Mouse (Mus musculus) embryonic facial prominence, embryonic 15.5 days (tissue): Measurements from ENCODE around the gene Ubl3. TPM values are rescaled to one million over a fixed set of nuclear protein-coding genes. Genes with fewer than 3 reads are reported as not detected.

ENCODE experiments used
- ATAC-seq: fragments of 200-750 bp; cut with Nextera tagmentation; 2 replicates; pipeline ENCODE4 v1.8.0; 2017; ENCODE audit warnings: low read depth, moderate TSS enrichment; ENCODE audit not compliant: insufficient number of reproducible peaks, low FRiP score, low TSS enrichment
- H3K27ac ChIP-seq: fragments of 300-500 bp; sonication (generic); replicated peaks from 2 replicates; pipeline ENCODE4 v1.5.1; 2015; ENCODE audit warnings: mild to moderate bottlenecking, inconsistent platforms
- H3K27me3 ChIP-seq: fragments of 300-500 bp; sonication (generic); 2 replicates; pipeline ENCODE4 v1.6.1; 2015; ENCODE audit warnings: inconsistent platforms
- H3K36me3 ChIP-seq: fragments of 300-500 bp; sonication (generic); 2 replicates; pipeline ENCODE4 v1.6.1; 2015; ENCODE audit warnings: mild to moderate bottlenecking, inconsistent platforms
- H3K4me1 ChIP-seq: fragments of 300-500 bp; sonication (generic); 2 replicates; pipeline ENCODE4 v1.6.1; 2015; ENCODE audit warnings: inconsistent platforms
- H3K4me2 ChIP-seq: fragments of 300-500 bp; sonication (generic); replicated peaks from 2 replicates; pipeline ENCODE4 v1.6.1; 2015; ENCODE audit warnings: mild to moderate bottlenecking, inconsistent platforms
- H3K4me3 ChIP-seq: fragments of 300-500 bp; sonication (generic); replicated peaks from 2 replicates; pipeline ENCODE4 v1.5.1; 2015; ENCODE audit warnings: mild to moderate bottlenecking, inconsistent platforms
- H3K9ac ChIP-seq: fragments of 300-500 bp; sonication (generic); 2 replicates; pipeline ENCODE4 v1.6.1; 2015; ENCODE audit warnings: inconsistent platforms
- H3K9me3 ChIP-seq: fragments of 300-500 bp; sonication (generic); replicated peaks from 2 replicates; pipeline ENCODE4 v1.6.1; 2016; ENCODE audit warnings: inconsistent platforms
- WGBS: fragments of 180-500 bp; shearing (Covaris S2); methylation state at CpG from one replicate; pipeline ENCODE4 v1.1.7; 2015; 5-methylcytosine and 5-hydroxymethylcytosine counted together
- polyA plus RNA-seq: library from polyadenylated mRNA; unstranded; fragments of >200 nt; fragmentation: Nextera tagmentation; extraction: Ambion mirVana; gene quantifications from 2 replicates; pipeline ENCODE4 v1.2.1, GENCODE M21; 2015

The Ubl3 gene
- polyA plus RNA-seq, 1 experiment from 2014 or later = 74.7 TPM

GRCm38 (mm10) chr5:148523202-148523971 is 29.2 kb downstream of the Ubl3 start:
- WGBS = 75% methylated on average over 5 of the region's 5 CpGs
- Histone ChIP-seq H3K4me1 (peaks cover 3% of the 10 kb centered on the region; the same call in 1 of the 2 replicates), H3K4me3 (no peak overlapping the region), H3K27ac (no peak overlapping the region), H3K4me2 (no peak overlapping the region), H3K9ac (no peak overlapping the region), H3K27me3 (no peaks in the 10 kb centered on the region), H3K36me3 (no peaks in the 10 kb centered on the region), H3K9me3 (no peaks in the 10 kb centered on the region)
- ATAC-seq = no peak

- no peak for ATAC-seq
- no peak overlapping the region for H3K9ac ChIP-seq
- no peaks in the 10 kb centered on the region for H3K9me3 ChIP-seq
- no peaks in the 10 kb centered on the region for H3K27me3 ChIP-seq
- H3K4me1 ChIP-seq = peaks cover 3% of the 10 kb centered on the region; the same call in 1 of the 2 replicates
- no peak overlapping the region for H3K27ac ChIP-seq
- 80% methylated on average over 3 of the region's 3 CpGs for WGBS
- no peak overlapping the region for H3K4me3 ChIP-seq
- H3K36me3 ChIP-seq = no peaks in the 10 kb centered on the region
- no peak overlapping the region for H3K4me2 ChIP-seq
Observed at GRCm38 (mm10) chr5:148522378-148522777, 30.2 kb downstream of the Ubl3 start.

- WGBS = 71% methylated on average over 4 of the region's 4 CpGs
Observed at GRCm38 (mm10) chr5:148517445-148517844, 35.1 kb downstream of the Ubl3 start.

GRCm38 (mm10) chr5:148512042-148512640 is 40.4 kb downstream of the Ubl3 start:
- H3K27me3 ChIP-seq = no peaks in the 10 kb centered on the region
- H3K36me3 ChIP-seq = peaks cover 17% of the 10 kb centered on the region; the same call in 1 of the 2 replicates
- no peaks in the 10 kb centered on the region for H3K9me3 ChIP-seq
- H3K4me1 ChIP-seq = peaks cover 10% of the 10 kb centered on the region; the same call in 1 of the 2 replicates
- no peak overlapping the region for H3K27ac ChIP-seq
- no peak overlapping the region for H3K4me3 ChIP-seq
- 68% methylated on average over 5 of the region's 5 CpGs for WGBS
- ATAC-seq = no peak
- H3K4me2 ChIP-seq = no peak overlapping the region
- H3K9ac ChIP-seq = no peak overlapping the region

More at GRCm38 (mm10) chr5:148517445-148517844, 35.1 kb downstream of the Ubl3 start:
- Histone ChIP-seq H3K4me3 (no peak overlapping the region), H3K36me3 (no peaks in the 10 kb centered on the region), H3K9me3 (no peaks in the 10 kb centered on the region), H3K27ac (no peak overlapping the region), H3K4me1 (peaks cover 1% of the 10 kb centered on the region; the same call in 1 of the 2 replicates), H3K9ac (no peak overlapping the region), H3K27me3 (no peaks in the 10 kb centered on the region), H3K4me2 (no peak overlapping the region)
- ATAC-seq = no peak

DNA sequence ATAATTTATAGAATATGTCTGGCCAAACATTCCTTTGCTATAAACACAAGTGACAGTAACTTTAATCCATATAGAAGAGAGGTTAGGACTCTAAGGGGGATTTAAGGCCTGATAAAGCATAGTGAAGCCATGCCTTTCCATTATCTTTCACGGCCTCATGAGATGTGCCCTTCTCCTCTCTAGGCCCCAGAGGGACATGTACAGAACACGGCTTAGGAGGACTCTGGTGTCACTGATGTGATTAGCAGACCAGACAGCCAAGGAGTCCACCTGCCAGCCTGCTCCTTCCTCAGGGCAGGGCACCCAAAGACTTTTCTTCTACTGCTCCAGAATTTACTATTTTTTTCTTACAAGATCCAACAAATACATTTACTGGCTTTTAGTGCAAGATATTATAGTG is 42.3 kb downstream of the Ubl3 start:
- no peak overlapping the region for H3K27ac ChIP-seq
- no peak for ATAC-seq

GRCm38 (mm10) chr5:148509731-148510130 is 42.9 kb downstream of the Ubl3 start:
- H3K27me3 ChIP-seq = no peaks in the 10 kb centered on the region
- H3K4me2 ChIP-seq = no peak overlapping the region
- WGBS = 76% methylated on average over 7 of the region's 7 CpGs
- no peak for ATAC-seq
- H3K4me1 ChIP-seq = peaks cover 10% of the 10 kb centered on the region; the same call in 1 of the 2 replicates
- H3K4me3 ChIP-seq = no peak overlapping the region
- H3K9ac ChIP-seq = no peak overlapping the region
- H3K9me3 ChIP-seq = no peaks in the 10 kb centered on the region
- peaks cover 38% of the 10 kb centered on the region for H3K36me3 ChIP-seq
- no peak overlapping the region for H3K27ac ChIP-seq

More for the DNA sequence above, 42.3 kb downstream of the Ubl3 start:
- H3K36me3 ChIP-seq = peaks cover 36% of the 10 kb centered on the region
- no peak overlapping the region for H3K9ac ChIP-seq
- no peak overlapping the region for H3K4me3 ChIP-seq
- H3K27me3 ChIP-seq = no peaks in the 10 kb centered on the region
- H3K4me1 ChIP-seq = peaks cover 10% of the 10 kb centered on the region; the same call in 1 of the 2 replicates
- H3K4me2 ChIP-seq = no peak overlapping the region
- no peaks in the 10 kb centered on the region for H3K9me3 ChIP-seq
- whole genome bisulfite sequencing = 72% methylated on average over 2 of the region's 2 CpGs

- peaks cover 38% of the 10 kb centered on the region for H3K36me3 ChIP-seq
- H3K4me1 ChIP-seq = peaks cover 10% of the 10 kb centered on the region; the same call in 1 of the 2 replicates
- H3K4me3 ChIP-seq = no peak overlapping the region
- H3K9ac ChIP-seq = no peak overlapping the region
- H3K9me3 ChIP-seq = no peaks in the 10 kb centered on the region
- no peak overlapping the region for H3K27ac ChIP-seq
- 80% methylated on average over 11 of the region's 11 CpGs for WGBS
- no peak for ATAC-seq
- no peaks in the 10 kb centered on the region for H3K27me3 ChIP-seq
- no peak overlapping the region for H3K4me2 ChIP-seq
Observed at GRCm38 (mm10) chr5:148508901-148509604, 43.5 kb downstream of the Ubl3 start.

DNA sequence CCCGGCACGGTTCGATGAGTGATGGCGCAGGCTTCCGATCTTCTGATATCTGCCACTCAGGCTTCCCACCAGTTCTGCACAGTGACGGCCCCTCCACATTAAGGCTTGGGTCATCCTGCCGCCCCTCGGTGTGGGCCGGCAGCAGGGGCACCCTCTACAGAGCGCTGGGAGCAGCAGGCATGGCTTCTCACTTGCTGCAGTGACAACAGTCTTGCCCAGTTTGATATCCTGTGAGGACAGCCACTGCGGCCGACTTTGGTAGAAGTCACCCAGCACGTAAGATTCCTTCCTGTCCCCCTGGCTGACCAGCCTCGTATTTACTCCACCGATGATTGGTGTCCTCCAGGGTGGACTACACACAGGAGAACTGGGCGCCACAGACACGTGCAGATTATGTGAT is 47.2 kb downstream of the Ubl3 start:
- no peaks in the 10 kb centered on the region for H3K9me3 ChIP-seq
- no peaks in the 10 kb centered on the region for H3K27me3 ChIP-seq
- WGBS = 92% methylated on average over 17 of the region's 17 CpGs
- H3K27ac ChIP-seq = no peak overlapping the region
- peaks cover 38% of the 10 kb centered on the region for H3K36me3 ChIP-seq
- no peaks in the 10 kb centered on the region for H3K4me1 ChIP-seq
- no peak overlapping the region for H3K4me2 ChIP-seq
- H3K9ac ChIP-seq = no peak overlapping the region
- no peak overlapping the region for H3K4me3 ChIP-seq
- no peak for ATAC-seq

- H3K4me3 ChIP-seq = no peak overlapping the region
- H3K36me3 ChIP-seq = peaks cover 20% of the 10 kb centered on the region
- no peak overlapping the region for H3K27ac ChIP-seq
- no peak for ATAC-seq
- 0 out of 2 replicates have a peak, but pooled peaks cover 4% of the 10 kb centered on the region for H3K9me3 ChIP-seq
- H3K27me3 ChIP-seq = no peaks in the 10 kb centered on the region
- H3K4me2 ChIP-seq = no peak overlapping the region
- WGBS = 87% methylated on average over 6 of the region's 6 CpGs
- no peaks in the 10 kb centered on the region for H3K4me1 ChIP-seq
- no peak overlapping the region for H3K9ac ChIP-seq
Observed at GRCm38 (mm10) chr5:148502237-148502636, 50.4 kb downstream of the Ubl3 start.

GRCm38 (mm10) chr5:148501228-148501957 is 51.2 kb downstream of the Ubl3 start:
- ATAC-seq = no peak
- Histone ChIP-seq H3K4me3 (no peak overlapping the region), H3K4me2 (no peak overlapping the region), H3K9ac (no peak overlapping the region), H3K27me3 (no peaks in the 10 kb centered on the region), H3K9me3 (0 out of 2 replicates have a peak, but pooled peaks cover 4% of the 10 kb centered on the region), H3K36me3 (peaks cover 13% of the 10 kb centered on the region), H3K27ac (no peak overlapping the region), H3K4me1 (no peaks in the 10 kb centered on the region)
- WGBS = 84% methylated on average over 6 of the region's 6 CpGs
